Mouse (Mus musculus) lung, embryonic 14.5 days (tissue): Measurements from ENCODE around the gene Asap3. TPM values are rescaled to one million over a fixed set of nuclear protein-coding genes. Genes with fewer than 3 reads are reported as not detected.

Source experiments
- ATAC-seq: fragments of 200-750 bp; cut with Nextera tagmentation; 2 replicates; pipeline ENCODE4 v1.8.0; 2017; ENCODE audit warnings: mild to moderate bottlenecking, moderate TSS enrichment, moderate library complexity; ENCODE audit not compliant: insufficient read depth
- DNase-seq: peaks from one replicate; pipeline ENCODE4 v3.0.0-alpha.2; 2015
- H3K27ac ChIP-seq: fragments of 300-500 bp; sonication (generic); 2 replicates; pipeline ENCODE4 v1.5.1; 2014; ENCODE audit warnings: low read depth, mild to moderate bottlenecking, moderate library complexity
- H3K27me3 ChIP-seq: fragments of 300-500 bp; sonication (generic); 2 replicates; pipeline ENCODE4 v1.6.1; 2014; ENCODE audit warnings: low read length, control low read depth; ENCODE audit not compliant: insufficient read depth
- H3K36me3 ChIP-seq: fragments of 300-500 bp; sonication (generic); 2 replicates; pipeline ENCODE4 v1.6.1; 2014; ENCODE audit warnings: control low read depth; ENCODE audit not compliant: insufficient read depth
- H3K4me1 ChIP-seq: fragments of 300-500 bp; sonication (generic); 2 replicates; pipeline ENCODE4 v1.6.1; 2014; ENCODE audit warnings: antibody characterized with exemption, control low read depth; ENCODE audit not compliant: insufficient read depth
- H3K4me2 ChIP-seq: fragments of 300-500 bp; sonication (generic); 2 replicates; pipeline ENCODE4 v1.6.1; 2014; ENCODE audit warnings: mild to moderate bottlenecking
- H3K4me3 ChIP-seq: fragments of 300-500 bp; sonication (generic); 2 replicates; pipeline ENCODE4 v1.5.1; 2014; ENCODE audit warnings: low read depth, low read length
- H3K9ac ChIP-seq: fragments of 300-500 bp; sonication (generic); 2 replicates; pipeline ENCODE4 v1.6.1; 2014
- H3K9me3 ChIP-seq: fragments of 300-500 bp; sonication (generic); 2 replicates; pipeline ENCODE4 v1.6.1; 2016; ENCODE audit warnings: low read depth, low read length, control low read depth
- CTCF ChIP-seq: IDR thresholded peaks from 2 replicates; pipeline ENCODE4 v1.5.1; 2016; ENCODE audit warnings: antibody characterized with exemption, low read depth
- WGBS: fragments of 180-500 bp; shearing (Covaris S2); extraction: QIAGEN DNeasy Blood & Tissue Kit; methylation state at CpG from one replicate; pipeline ENCODE4 v1.1.7; 2014; 5-methylcytosine and 5-hydroxymethylcytosine counted together
- polyA plus RNA-seq: library from polyadenylated mRNA; unstranded; fragments of >200 nt; fragmentation: Nextera tagmentation; extraction: Ambion mirVana; gene quantifications from 2 replicates; pipeline ENCODE4 v1.2.1, GENCODE M21; 2014

Gene Asap3
- 4.4 and 5.4 TPM in 2 replicates for polyA plus RNA-seq

- peak within 1 kb of the TSS; percentile 48; the same call in 1 of the 2 replicates for H3K27ac ChIP-seq
- H3K4me2 ChIP-seq: peak within 1 kb of the TSS; percentile 84
- DNase-seq (peak; percentile 99), ATAC-seq (peak; percentile 94)
- peak within 1 kb of the TSS; percentile 58 for H3K9ac ChIP-seq
- 0 out of 2 replicates have a peak, but pooled peaks cover 10% of the 10 kb centered on the region for H3K4me1 ChIP-seq
- WGBS: under 1% methylated on average over 54 of the region's 54 CpGs
- no peaks in the 10 kb centered on the region for H3K36me3 ChIP-seq
- no peak for TF ChIP-seq CTCF
- H3K4me3 ChIP-seq: peak within 1 kb of the TSS; percentile 53
- H3K9me3 ChIP-seq: no peaks in the 10 kb centered on the region
- no peaks in the 10 kb centered on the region for H3K27me3 ChIP-seq
These were observed at the start of gene Asap3 for GRCm38 (mm10) chr4:136206033-136206893. Gene Asap3 (plus strand): TSS chr4:136206365.

- no peak for DNase-seq
These were observed 47.7 kb upstream of the Asap3 start for GRCm38 (mm10) chr4:136158498-136158897.

GRCm38 (mm10) chr4:136159802-136160397, 46.3 kb upstream of the Asap3 start:
- Histone ChIP-seq H3K27me3 (no peaks in the 10 kb centered on the region), H3K9me3 (no peaks in the 10 kb centered on the region), H3K4me3 (no peak overlapping the region), H3K4me2 (no peak overlapping the region), H3K4me1 (no peaks in the 10 kb centered on the region), H3K36me3 (no peaks in the 10 kb centered on the region), H3K9ac (0 out of 2 replicates have a peak overlapping the region, but pooled peaks have one; percentile 3), H3K27ac (peak overlapping the region; percentile 30; the same call in 1 of the 2 replicates)
- DNase-seq (peak; percentile 94), ATAC-seq (peak; percentile 47; the same call in 1 of the 2 replicates)
- WGBS: 12% methylated on average over 5 of the region's 5 CpGs
- peak; percentile 98 for TF ChIP-seq CTCF

More at GRCm38 (mm10) chr4:136158498-136158897, 47.7 kb upstream of the Asap3 start:
- 73% methylated on average over 6 of the region's 6 CpGs for WGBS
- TF ChIP-seq CTCF: peak; percentile 30; the same call in 1 of the 2 replicates
- no peaks in the 10 kb centered on the region for H3K4me1 ChIP-seq
- no peak for ATAC-seq
- no peak overlapping the region for H3K4me3 ChIP-seq
- H3K9ac ChIP-seq: no peak overlapping the region
- no peaks in the 10 kb centered on the region for H3K9me3 ChIP-seq
- no peaks in the 10 kb centered on the region for H3K36me3 ChIP-seq
- no peak overlapping the region for H3K27ac ChIP-seq
- H3K27me3 ChIP-seq: no peaks in the 10 kb centered on the region
- no peak overlapping the region for H3K4me2 ChIP-seq

GRCm38 (mm10) chr4:136163448-136163847, 42.7 kb upstream of the Asap3 start:
- H3K4me3 ChIP-seq: no peak overlapping the region
- no peaks in the 10 kb centered on the region for H3K36me3 ChIP-seq
- no peak overlapping the region for H3K27ac ChIP-seq
- peak; percentile 99 for TF ChIP-seq CTCF
- DNase-seq (peak; percentile 94), ATAC-seq (peak; percentile 72)
- no peak overlapping the region for H3K9ac ChIP-seq
- H3K4me2 ChIP-seq: no peak overlapping the region
- H3K4me1 ChIP-seq: no peaks in the 10 kb centered on the region
- no peaks in the 10 kb centered on the region for H3K9me3 ChIP-seq
- H3K27me3 ChIP-seq: no peaks in the 10 kb centered on the region
- WGBS: 2% methylated on average over 11 of the region's 11 CpGs

- TF ChIP-seq CTCF: no peak
- H3K27me3 ChIP-seq: no peaks in the 10 kb centered on the region
- no peaks in the 10 kb centered on the region for H3K4me1 ChIP-seq
- no peak for ATAC-seq
- H3K36me3 ChIP-seq: no peaks in the 10 kb centered on the region
- H3K4me2 ChIP-seq: no peak overlapping the region
- no peaks in the 10 kb centered on the region for H3K9me3 ChIP-seq
- no peak overlapping the region for H3K27ac ChIP-seq
- H3K4me3 ChIP-seq: no peak overlapping the region
- DNase-seq: no peak
- WGBS: 78% methylated on average over 8 of the region's 8 CpGs
- no peak overlapping the region for H3K9ac ChIP-seq
These were observed 41.2 kb upstream of the Asap3 start for GRCm38 (mm10) chr4:136164981-136165380.

GRCm38 (mm10) chr4:136167701-136168100, 38.5 kb upstream of the Asap3 start:
- no peak overlapping the region for H3K4me2 ChIP-seq
- 70% methylated on average over 3 of the region's 3 CpGs for WGBS
- no peak overlapping the region for H3K9ac ChIP-seq
- no peak for ATAC-seq
- H3K36me3 ChIP-seq: no peaks in the 10 kb centered on the region
- no peaks in the 10 kb centered on the region for H3K27me3 ChIP-seq
- H3K4me1 ChIP-seq: no peaks in the 10 kb centered on the region
- no peak overlapping the region for H3K27ac ChIP-seq
- no peak for DNase-seq
- no peak for TF ChIP-seq CTCF
- H3K9me3 ChIP-seq: no peaks in the 10 kb centered on the region
- H3K4me3 ChIP-seq: no peak overlapping the region

GRCm38 (mm10) chr4:136170401-136170800, 35.8 kb upstream of the Asap3 start:
- no peak for ATAC-seq
- H3K27me3 ChIP-seq: no peaks in the 10 kb centered on the region
- no peak overlapping the region for H3K4me2 ChIP-seq
- no peaks in the 10 kb centered on the region for H3K9me3 ChIP-seq
- H3K4me1 ChIP-seq: peaks cover 7% of the 10 kb centered on the region; the same call in 1 of the 2 replicates
- no peak overlapping the region for H3K9ac ChIP-seq
- H3K4me3 ChIP-seq: no peak overlapping the region
- H3K27ac ChIP-seq: no peak overlapping the region
- H3K36me3 ChIP-seq: no peaks in the 10 kb centered on the region
- no peak for TF ChIP-seq CTCF
- no peak for DNase-seq
- WGBS: 78% methylated on average over 4 of the region's 4 CpGs
